Mouse (Mus musculus) megakaryocyte, embryonic 14.5 days (primary cell): ENCODE results near the gene Dop1b.

Experiments
- FLI1 ChIP-seq: IDR thresholded peaks from 2 replicates; pipeline ENCODE4 v1.6.1; 2012; ENCODE audit warnings: low read length, inconsistent platforms, mixed read lengths
- GATA1 ChIP-seq: IDR thresholded peaks from 3 replicates; pipeline ENCODE4 v1.6.1; 2012; ENCODE audit warnings: mixed read lengths, low read length, inconsistent platforms, borderline replicate concordance

GRCm38 (mm10) chr16:93830916-93831315 is 119.2 kb downstream of the Dop1b start:
- no peak for TF ChIP-seq FLI1
- TF ChIP-seq GATA1 = no peak
